Mouse (Mus musculus): ENCODE measurements around the gene Hoxa7.
A peak's percentile ranks its signal among the peaks of the same experiment; 100 is the strongest.

The Hoxa7 gene

DNA sequence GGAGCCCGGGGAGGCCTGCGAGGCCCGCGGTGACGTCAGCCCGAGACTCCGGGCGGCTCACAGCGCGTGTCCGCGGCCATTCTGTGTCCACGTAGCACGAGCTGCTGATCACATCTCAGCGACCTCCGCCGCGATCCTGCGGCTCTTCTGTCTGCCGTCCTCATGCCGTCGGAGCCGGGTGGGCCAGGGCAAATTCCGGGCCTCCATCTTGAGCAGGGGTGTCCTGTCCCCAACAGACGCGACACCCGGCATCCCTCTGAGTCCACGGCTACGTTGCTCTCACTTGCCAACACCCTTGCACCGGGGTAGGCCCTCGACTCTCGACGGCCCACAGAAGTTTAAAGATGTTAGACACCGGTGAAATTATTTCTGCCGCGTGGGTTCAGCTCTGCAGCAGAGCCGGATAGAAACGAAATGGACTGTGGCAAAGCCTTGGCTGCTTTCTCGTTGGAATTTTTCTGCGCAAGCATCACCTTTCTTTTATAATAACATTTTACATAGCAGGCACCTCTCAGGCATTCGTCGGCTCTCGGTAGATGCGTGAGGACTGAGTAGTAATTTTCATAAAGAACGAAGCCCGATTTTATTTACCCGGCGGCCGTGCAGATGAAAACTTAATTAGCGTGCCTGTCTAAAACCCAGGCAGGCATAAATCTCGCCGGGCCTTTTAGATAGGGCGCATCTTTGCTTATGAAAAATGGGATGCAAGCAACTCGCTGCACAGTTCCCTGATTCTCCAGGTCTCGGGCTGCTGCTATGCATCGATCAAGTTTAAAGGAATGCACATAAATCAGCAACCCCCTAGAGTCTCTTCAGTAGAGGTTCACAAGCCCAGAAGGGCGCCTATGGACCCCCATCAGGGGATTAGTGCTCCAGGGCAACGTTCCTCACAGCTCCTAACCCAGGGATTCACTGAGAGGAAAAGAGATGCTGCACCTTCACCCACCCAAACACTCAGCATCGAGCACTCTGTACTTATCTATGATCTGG lies 32.2 kb upstream of the Hoxa7 start:
- DNase-seq (ENCODE audit: low spot score in 2 of 2) = no peak

DNA sequence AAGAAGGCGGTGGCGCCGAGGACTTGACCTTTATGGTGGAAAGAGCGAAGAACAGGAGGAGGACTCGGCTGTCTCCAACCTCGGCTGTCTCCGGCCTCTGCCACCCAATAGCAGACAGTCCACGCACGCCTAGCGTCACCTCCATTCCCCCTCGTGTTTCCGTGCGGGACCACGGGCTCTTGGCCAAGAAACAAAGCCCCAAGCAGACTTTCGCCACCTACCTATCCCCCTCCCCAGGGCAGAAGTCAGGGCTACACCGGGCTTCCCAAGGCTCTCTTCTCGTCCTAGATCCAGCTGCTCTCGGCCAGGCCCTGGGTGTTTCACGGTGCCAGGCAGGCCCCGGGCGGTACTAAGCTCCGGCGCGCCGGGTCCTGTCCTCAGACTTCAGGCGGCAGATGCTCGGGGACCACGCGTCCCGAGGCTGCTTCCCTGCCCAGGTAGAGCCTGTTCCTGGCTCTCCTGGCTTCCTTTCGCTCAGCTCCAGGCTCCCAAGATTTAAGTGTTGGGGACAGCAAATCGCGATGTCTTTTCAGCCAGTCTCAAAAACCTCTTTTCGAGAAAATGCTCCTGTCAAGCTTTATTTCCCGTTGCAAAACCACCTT lies 31.2 kb upstream of the Hoxa7 start:
- no peak for DNase-seq (ENCODE audit: low spot score in 2 of 2)

DNA sequence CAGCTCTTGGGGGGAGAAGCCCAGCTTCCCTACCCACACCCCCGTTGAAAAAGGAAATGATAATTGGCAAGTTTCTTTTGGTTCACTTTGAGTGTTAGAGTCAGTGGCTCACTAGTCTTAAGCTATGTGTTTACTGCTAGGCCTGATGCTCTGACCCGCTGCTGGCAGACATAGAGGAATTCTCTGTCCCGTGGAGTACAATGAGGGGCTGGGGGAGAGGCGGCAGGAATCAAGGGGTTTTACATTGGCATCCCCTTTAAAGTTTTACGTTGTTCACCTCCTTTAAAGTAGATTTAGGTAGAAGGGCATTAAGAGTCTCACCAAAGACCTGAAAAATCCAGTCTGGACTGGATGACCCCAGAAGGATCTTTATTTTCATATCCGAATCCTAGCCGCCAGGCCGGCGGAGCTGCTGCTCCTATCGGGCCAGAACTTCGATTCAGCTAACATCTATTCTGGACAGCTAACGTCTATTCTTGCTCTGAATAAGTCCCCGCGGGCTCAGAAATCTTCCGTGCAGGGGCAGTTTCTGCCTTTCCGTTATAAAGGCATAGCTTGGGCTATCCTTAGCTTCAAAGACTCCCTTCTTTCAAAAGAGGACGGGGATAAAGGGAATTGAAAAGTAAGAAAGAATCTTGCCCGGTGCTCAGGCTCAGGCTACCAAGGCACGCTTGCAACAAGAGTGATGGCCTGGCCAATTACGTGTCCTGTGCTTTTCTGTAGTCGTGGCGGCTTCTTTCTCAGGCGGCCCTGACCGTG lies 30.5 kb upstream of the Hoxa7 start:
- no peak for DNase-seq (ENCODE audit: low spot score in 2 of 2)

DNA sequence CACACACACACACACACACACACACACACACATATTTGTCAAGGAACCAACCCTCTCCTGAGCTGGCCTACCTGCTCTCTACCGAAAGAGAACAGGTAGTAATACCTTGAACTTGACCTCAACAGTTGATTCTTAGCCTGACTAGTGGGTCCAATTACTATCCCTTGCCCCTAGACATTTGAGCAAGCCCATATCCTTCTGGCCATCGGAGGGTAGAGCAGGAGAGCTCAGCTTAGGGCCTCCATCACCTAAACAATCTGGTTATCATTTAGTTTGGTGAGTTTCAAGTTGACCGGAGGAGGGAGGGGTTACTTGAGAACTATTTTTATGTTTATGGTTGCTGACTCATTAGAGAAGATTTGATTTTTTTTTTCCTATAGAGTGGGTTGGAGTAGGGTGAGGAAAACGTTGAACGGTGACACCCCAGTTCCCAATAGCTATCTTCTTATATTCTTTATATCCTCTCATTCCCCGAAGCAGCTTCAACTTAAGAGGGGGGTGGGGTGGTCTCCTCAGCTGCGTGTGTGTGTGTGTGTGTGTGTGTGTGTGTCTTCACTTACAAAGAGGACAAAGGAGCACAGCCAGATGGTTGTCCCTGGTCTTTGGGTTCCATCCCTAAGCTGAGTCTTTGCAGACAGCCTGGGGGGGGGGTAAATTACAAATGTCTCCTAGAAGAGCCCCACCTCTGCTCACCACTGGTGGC lies 29.7 kb upstream of the Hoxa7 start:
- DNase-seq (ENCODE audit: low spot score in 2 of 2) = peak in 1 of 2 experiments; percentile 4

DNA sequence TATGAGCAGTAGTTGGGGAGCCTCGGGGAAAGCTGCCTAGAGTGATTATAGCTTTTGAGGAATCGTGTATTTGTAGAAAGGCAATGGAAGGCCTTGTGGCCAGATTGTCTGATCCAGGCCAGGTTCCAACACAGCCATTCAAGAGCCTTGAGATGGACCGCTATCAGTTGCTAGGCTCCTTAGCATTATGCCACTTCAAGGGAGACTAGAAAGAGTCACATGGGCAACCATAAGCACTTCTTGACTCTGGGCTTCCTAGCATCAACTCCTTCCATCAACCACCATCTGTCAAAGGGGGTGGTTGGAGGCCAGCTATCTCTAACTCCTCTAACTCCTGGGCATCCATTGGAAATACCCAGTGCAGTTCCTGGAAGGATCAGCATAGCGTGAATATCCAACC lies 28.2 kb upstream of the Hoxa7 start:
- DNase-seq (ENCODE audit: low spot score in 2 of 2) = peak in 1 of 2 experiments; percentile 7

DNA sequence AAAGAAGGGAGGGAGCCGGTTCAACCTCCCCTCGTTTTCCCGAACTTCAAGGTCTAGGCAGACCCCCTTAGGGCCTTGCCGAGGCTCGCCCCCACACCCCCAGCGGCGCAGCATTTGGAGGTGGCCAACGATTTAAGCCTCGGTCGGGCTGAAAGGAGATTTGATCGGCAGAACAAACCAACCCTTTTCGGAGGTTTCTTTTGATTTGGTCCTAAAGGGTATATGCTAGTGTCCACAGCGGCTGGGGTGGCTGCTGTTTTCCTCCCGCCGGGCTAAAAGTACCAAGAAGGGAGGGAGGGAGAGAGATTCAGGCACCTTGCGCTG lies 27.7 kb upstream of the Hoxa7 start:
- peak in 1 of 2 experiments; percentile 10 for DNase-seq (ENCODE audit: low spot score in 2 of 2)

DNA sequence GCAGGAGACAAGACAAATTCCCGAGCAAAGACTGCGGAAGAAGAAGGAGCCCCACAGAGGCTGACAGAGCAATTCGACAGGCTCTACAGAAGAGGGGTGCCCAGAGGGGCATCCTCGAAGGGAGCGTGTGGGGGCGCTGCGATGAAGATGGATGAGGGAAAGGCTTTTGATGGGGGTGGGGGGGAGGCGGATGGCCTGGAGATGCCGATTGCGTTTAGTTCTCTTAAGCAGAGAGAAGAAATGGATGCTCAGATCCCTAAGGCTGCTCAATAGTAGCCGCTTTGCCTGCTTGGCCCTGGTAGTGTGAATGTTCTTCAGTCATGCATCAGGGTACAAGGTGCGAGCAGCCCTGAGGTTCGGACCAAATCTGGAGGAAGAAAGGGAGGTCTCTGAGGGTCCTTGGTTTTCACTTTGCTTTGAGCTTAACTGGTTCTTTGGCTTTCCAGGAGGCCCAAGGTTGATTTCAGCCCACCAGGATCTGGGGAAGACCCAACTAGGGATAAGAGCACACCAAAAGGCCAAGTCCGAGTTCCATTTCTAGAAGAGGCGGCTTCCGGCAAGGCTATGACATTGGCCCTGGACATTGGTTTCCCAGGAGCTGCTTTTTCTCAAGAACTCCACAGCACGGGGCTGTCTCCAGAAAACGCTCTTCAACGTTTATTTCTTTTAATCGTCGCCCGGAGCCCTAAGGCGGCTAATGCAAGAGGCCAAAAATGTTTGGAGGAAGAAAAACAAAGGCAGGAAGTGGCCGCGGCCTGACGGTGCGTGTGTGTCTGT lies 27.2 kb upstream of the Hoxa7 start:
- DNase-seq (ENCODE audit: low spot score in 2 of 2) = peak in 1 of 2 experiments; percentile 7

DNA sequence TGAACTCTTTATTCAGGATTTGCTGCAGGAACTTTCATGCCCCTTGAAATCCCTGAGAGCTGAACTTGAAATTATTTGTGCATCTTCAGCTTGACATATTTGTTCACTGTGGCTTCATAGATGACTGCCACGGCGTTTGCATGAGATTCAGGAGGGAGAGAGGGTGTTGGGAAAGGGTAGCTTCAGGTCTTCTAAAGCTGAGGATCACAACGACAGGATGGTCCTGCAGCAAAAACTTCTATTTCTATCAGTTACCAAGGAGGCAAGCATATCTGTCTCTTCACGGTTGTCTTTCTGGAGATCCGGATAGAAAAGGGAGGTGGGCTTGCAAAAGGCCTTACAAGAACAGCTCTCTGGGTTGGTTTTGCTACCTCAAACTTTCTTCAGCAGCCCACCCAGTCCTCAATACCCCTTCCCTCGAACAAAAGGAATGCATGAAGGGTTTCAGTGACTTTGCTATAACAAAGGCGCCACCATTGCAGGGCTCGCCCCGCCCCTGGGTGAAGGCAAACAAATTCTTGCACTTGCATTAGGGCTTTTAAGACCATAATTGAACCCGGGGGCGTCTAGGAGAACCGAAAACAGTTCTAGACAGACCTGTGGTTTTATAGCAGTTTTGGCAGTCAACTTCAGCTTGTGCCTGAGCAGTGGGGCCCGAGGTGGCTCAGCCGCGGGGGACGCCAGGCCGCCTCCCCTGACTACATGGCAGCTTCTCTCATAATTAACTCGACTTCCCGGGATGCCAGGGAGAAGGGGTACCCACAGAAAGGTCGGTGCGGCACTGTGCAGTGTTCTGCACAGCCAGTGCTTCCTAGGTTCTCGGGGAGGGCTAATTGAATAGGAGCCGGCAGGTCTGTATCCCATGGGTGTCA lies 26.3 kb upstream of the Hoxa7 start:
- DNase-seq (ENCODE audit: low spot score in 2 of 2) = no peak

DNA sequence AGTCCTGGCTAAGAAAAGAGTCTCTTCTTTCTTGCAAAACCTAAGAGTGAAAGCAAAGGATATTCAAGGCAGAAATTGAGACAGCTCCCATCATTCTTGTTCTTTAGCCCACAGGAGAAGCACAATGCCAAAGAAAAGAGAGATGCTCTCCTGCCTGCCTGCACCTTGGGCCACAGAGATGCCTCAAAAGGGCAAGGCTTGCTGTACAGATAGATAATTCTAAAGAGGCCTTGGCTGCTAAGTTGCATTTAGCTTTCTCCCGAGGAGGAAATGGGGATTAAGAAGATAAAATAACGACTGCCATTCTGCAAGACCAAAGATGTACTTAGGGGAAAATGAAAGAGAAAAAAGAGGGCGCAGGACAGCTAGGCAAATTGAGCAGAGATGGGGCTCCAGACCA lies 25.3 kb upstream of the Hoxa7 start:
- no peak for DNase-seq (ENCODE audit: low spot score in 2 of 2)

DNA sequence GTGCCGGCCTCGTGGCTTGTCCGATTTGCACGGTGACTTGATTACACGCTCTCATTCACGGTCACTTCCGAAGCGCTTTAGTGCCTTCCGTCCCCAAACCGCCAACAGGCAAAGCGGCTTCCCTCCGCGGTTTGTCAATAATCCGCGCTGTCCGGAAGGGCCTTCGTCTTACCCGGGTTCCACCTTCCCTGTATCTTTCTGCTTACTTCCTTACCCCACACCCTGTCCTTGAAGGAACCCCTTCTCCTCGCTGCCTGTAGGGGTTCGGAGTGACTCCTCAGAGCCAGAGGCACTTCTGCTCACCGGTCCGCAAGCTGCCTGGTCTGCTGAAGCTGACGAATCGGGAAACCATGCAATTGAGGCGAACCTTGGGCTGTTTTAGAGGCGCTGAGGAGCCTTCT lies 24.7 kb upstream of the Hoxa7 start:
- DNase-seq (ENCODE audit: low spot score in 2 of 2) = no peak

DNA sequence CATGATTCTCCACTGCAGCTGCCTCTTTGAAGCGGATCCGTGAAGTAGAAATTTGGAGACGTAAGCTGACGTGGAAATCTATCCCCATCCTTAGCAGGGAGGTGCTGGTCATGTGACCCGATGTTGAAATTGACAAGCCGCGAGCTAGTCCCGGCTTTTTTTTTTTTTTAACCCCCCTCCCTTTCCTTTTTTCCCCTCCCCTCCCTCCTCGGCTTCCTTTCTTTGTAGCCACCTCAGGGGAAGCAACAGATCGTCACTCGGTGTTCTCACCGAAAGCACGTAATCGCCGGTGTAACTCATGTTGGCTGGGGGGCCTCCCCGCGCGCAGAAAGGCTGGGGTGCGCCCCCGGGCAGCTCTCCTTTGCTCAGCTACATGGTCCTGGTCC lies 24.1 kb upstream of the Hoxa7 start, which contains the start of gene Hoxa11:
Hoxa11 (minus strand) TSS at position 54 of the 386 bp plus-strand sequence.
- no peak for DNase-seq (ENCODE audit: low spot score in 2 of 2)

DNA sequence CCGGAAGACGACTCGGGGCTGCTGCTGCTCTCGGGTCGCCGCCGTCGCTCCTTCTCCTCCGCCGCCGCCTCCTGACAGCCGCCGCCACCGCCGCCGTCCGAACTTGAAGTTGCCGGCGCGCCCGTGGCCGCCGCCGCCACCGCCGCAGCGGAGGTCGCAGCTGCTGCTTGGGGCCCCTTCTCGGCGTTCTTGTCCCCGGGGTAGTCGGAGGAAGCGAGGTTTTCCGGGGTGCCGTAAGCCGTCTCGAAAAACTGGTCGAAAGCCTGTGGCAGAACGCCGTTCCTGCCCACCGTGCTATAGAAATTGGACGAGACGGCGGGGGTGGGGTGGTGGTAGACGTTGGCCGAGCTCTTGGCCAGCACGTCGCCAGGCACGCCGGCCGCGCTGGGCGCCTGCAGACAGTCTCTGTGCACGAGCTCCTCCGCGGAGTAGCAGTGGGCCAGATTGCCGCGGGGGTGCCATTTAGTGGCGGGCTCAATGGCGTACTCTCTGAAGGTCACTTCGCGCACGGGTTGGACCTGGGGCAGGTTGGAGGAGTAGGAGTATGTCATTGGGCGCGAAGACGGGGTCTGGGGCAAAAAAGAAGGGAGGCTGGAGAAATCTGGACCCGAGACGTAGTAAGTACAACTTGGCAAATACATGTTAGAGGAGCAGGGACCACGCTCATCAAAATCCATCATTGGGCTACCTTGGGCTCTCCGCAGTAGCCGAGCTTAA lies 23.5 kb upstream of the Hoxa7 start:
- no peak for DNase-seq (ENCODE audit: low spot score in 2 of 2)

DNA sequence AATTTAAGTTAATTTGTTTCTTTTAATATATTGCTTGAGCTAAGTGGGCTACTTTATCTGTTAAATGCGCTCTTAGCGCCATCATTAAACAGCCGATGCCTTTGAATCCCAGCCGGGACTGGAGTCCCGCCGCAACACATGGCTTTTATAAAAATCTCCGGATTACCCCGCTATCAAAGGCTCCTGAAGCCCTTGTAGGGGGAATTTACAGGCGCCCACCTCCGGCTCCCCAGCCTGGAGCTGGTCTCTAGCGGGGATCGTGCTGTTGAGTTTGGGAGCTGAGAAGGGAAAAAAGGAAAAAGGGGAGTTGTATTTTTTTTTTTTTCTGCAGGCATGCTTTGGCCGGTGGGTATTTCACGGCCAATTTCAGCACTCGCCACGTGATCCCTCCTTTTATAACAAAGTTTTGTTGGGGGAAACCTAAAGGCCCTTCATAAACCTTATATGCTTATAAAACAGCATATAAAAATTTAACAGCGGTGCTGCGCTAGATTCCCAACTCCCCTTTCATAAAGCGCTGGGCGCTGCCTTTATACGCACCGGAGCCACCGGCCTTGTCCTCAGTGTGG lies 22.9 kb upstream of the Hoxa7 start:
- DNase-seq (ENCODE audit: low spot score in 2 of 2) = no peak

DNA sequence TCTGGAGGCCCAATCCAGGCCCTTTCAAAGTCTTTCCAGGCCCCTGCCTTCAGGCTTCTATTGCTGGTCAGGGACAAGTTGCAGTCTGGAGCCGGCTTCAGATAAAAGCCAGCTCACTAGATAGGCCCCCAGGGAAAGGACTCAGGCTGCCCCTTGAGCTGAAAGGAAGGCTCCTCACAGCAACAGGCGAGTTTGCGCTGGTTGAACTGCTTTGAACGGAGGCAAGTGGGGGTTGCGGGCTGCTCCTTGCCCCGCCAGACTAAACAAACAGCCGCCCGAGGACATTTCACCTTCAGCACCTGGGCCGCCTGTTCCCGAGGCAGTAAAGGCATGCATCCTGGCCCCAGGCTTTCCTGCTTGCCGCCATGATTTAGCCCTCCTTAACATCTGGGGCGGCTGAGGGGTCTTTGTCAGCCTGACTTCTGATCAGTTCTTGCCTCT lies 22.0 kb upstream of the Hoxa7 start:
- DNase-seq (ENCODE audit: low spot score in 2 of 2) = no peak

DNA sequence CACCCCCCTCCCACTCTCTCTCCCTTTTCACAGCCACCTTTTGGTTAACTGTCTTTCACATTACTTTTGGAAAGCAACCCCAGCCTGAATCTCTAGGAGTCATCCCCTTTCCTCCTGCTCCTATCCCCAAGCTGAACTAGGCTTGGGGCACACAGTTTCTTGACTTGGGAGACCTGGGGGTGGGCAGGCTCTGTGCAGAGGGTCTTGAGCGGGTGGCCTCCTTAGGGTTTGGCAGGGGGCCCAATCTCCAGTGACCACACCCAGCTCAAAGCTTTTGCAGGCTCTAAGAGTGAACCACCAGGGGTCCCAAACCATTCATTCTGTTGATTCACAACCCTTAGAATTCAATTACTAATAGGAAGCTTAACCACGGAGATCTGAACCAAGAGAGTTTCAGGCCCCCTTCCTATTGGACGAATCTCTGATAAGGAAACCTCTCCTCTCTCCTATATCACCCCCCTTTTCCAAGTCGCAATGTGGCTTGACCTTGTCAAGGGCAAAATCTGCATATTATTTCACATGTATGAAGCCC lies 21.2 kb upstream of the Hoxa7 start:
- no peak for DNase-seq (ENCODE audit: low spot score in 2 of 2)

DNA sequence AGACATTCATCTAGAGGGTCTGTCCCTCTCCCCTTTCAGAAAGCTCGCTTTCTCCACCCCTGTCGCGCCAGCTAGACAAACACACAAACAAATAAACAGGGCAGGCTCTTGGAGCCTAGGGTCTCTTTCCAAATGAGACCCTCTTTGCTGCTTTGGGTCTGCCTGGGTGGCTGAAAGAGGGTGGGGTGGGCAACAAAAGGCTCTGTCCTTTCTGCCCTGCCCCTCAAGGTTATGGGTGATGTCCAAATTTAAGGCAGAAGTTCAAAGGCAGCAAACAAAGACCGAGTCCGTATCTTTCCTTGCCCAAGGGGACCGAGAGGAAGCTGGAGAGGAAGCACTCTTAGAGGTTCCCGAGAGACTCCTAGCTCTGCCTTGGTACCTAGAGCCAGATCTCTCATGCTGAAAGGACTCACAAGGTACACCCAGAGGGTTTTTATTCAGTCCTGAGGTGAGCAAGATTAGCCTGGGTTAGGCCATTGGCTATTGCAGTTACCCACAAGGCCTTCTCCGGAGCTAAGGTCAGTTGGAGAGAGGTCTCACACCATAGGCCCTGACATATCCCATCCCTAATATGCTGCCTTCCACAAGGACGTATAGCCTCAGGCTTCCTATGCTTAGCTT lies 19.5 kb upstream of the Hoxa7 start:
- peak in 1 of 2 experiments; percentile 10 for DNase-seq (ENCODE audit: low spot score in 2 of 2)

DNA sequence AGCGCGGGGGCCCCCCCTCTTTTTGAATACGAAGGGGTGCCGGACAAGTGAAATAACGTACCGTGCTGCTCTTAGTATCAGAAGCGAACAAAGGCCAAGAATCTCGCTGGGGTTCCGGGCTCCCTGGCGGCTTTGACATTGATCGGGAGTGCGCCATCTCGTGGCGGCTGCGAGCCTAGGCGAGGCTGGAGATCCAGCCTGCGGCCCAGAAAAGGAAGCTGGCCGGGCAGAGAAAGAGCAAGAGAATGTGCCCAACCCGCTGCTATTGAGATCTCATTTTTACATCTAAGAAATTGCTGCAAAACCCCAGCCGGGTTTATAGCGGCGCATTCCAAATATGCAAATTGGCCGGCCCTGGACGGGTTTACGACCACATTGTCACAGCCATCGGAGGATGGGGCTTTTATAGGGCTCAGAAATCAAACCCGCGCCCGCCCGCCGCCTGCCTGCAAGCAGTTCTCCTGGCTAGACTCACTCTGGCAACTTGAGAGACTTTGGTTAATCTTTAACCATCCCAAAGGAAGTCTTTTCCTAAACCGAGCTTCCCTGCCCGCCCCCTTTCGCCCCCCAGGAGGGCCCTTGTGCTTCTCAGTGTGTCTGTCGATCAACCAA lies 18.8 kb upstream of the Hoxa7 start, which contains the start of gene Hoxa10:
Hoxa10 (minus strand) TSS at position 466 of the 612 bp plus-strand sequence.
- peak in 1 of 2 experiments; percentile 84 for DNase-seq (ENCODE audit: low spot score in 2 of 2)
